Mouse (Mus musculus) liver, postnatal 0 days (tissue): Measurements from ENCODE around the gene Macf1. TPM values are rescaled to one million over a fixed set of nuclear protein-coding genes. Genes with fewer than 3 reads are reported as not detected.

ENCODE experiments used
- ATAC-seq: fragments of 200-750 bp; cut with Nextera tagmentation; 2 replicates; pipeline ENCODE4 v1.8.0; 2017; ENCODE audit warnings: mild to moderate bottlenecking, moderate library complexity
- DNase-seq: peaks from one replicate; pipeline ENCODE4 v3.0.0-alpha.2; 2016
- H3K27ac ChIP-seq: fragments of 300-500 bp; sonication (generic); 2 replicates; pipeline ENCODE4 v1.5.1; 2014; ENCODE audit warnings: antibody characterized with exemption, moderate library complexity, mild to moderate bottlenecking, low read depth
- H3K27me3 ChIP-seq: fragments of 300-500 bp; sonication (generic); 2 replicates; pipeline ENCODE4 v1.6.1; 2014; ENCODE audit warnings: low read length, control low read depth, mixed read lengths; ENCODE audit not compliant: insufficient read depth
- H3K36me3 ChIP-seq: fragments of 300-500 bp; sonication (generic); replicated peaks from 2 replicates; pipeline ENCODE4 v1.6.1; 2014; ENCODE audit warnings: mild to moderate bottlenecking, control low read depth, low read length, moderate library complexity, mixed read lengths; ENCODE audit not compliant: insufficient read depth
- H3K4me1 ChIP-seq: fragments of 300-500 bp; sonication (generic); 2 replicates; pipeline ENCODE4 v1.6.1; 2014; ENCODE audit warnings: antibody characterized with exemption, mild to moderate bottlenecking, control low read depth; ENCODE audit not compliant: insufficient read depth
- H3K4me2 ChIP-seq: fragments of 300-500 bp; sonication (generic); 2 replicates; pipeline ENCODE4 v1.6.1; 2014; ENCODE audit warnings: low read depth, mild to moderate bottlenecking, low read length, moderate library complexity, mixed read lengths
- H3K4me3 ChIP-seq: fragments of 300-500 bp; sonication (generic); 2 replicates; pipeline ENCODE4 v1.5.1; 2014; ENCODE audit warnings: low read depth, low read length
- H3K9ac ChIP-seq: fragments of 300-500 bp; sonication (generic); replicated peaks from 2 replicates; pipeline ENCODE4 v1.6.1; 2014; ENCODE audit warnings: mild to moderate bottlenecking, moderate library complexity
- H3K9me3 ChIP-seq: fragments of 300-500 bp; sonication (generic); 2 replicates; pipeline ENCODE4 v1.6.1; 2016; ENCODE audit warnings: mild to moderate bottlenecking, control low read depth, low read length, mixed read lengths
- CTCF ChIP-seq: sonication (generic); IDR thresholded peaks from 2 replicates; pipeline ENCODE4 v1.5.1; 2016; ENCODE audit warnings: antibody characterized with exemption, low read depth
- EP300 ChIP-seq: IDR thresholded peaks from 2 replicates; pipeline ENCODE4 v1.6.1; 2016; ENCODE audit warnings: antibody characterized with exemption, low read depth, mild to moderate bottlenecking
- WGBS: fragments of 180-500 bp; shearing (Covaris S2); extraction: QIAGEN DNeasy Blood & Tissue Kit; methylation state at CpG from one replicate; pipeline ENCODE4 v1.1.7; 2014; ENCODE audit not compliant: insufficient replicate concordance; 5-methylcytosine and 5-hydroxymethylcytosine counted together
- polyA plus RNA-seq: library from polyadenylated mRNA; unstranded; fragments of >200 nt; fragmentation: Nextera tagmentation; extraction: Ambion mirVana; gene quantifications from 2 replicates; pipeline ENCODE4 v1.2.1, GENCODE M21; 2015

Macf1 gene
- polyA plus RNA-seq, 1 experiment from 2014 or later: 11.3 TPM

GRCm38 (mm10) chr4:123601036-123601435 lies 83.1 kb downstream of the Macf1 start:
- WGBS: 74% methylated on average over 1 of the region's 1 CpGs

GRCm38 (mm10) chr4:123598519-123599228 lies 85.5 kb downstream of the Macf1 start:
- WGBS: 67% methylated on average over 11 of the region's 11 CpGs
- no peak for TF ChIP-seq CTCF
- no peak for TF ChIP-seq EP300
- no peak overlapping the region for H3K4me2 ChIP-seq
- no peak for DNase-seq
- H3K27ac ChIP-seq: no peak overlapping the region
- H3K27me3 ChIP-seq: no peaks in the 10 kb centered on the region
- H3K9ac ChIP-seq: no peak overlapping the region
- peaks cover 18% of the 10 kb centered on the region for H3K4me1 ChIP-seq
- H3K36me3 ChIP-seq: no peaks in the 10 kb centered on the region
- no peaks in the 10 kb centered on the region for H3K9me3 ChIP-seq
- ATAC-seq: no peak
- no peak overlapping the region for H3K4me3 ChIP-seq

More at GRCm38 (mm10) chr4:123601036-123601435, 83.1 kb downstream of the Macf1 start:
- DNase-seq: no peak
- TF ChIP-seq EP300 (no peak), CTCF (no peak)
- ATAC-seq: no peak
- Histone ChIP-seq H3K9me3 (no peaks in the 10 kb centered on the region), H3K4me2 (no peak overlapping the region), H3K4me1 (0 out of 2 replicates have a peak, but pooled peaks cover 5% of the 10 kb centered on the region), H3K27ac (no peak overlapping the region), H3K4me3 (no peak overlapping the region), H3K36me3 (no peaks in the 10 kb centered on the region), H3K27me3 (no peaks in the 10 kb centered on the region), H3K9ac (no peak overlapping the region)

GRCm38 (mm10) chr4:123594381-123594806 lies 89.8 kb downstream of the Macf1 start:
- WGBS: 63% methylated on average over 5 of the region's 5 CpGs
- H3K27ac ChIP-seq: no peak overlapping the region
- TF ChIP-seq EP300 (no peak), CTCF (no peak)
- H3K9ac ChIP-seq: no peak overlapping the region
- H3K4me3 ChIP-seq: no peak overlapping the region
- H3K4me2 ChIP-seq: no peak overlapping the region
- H3K9me3 ChIP-seq: no peaks in the 10 kb centered on the region
- DNase-seq (no peak), ATAC-seq (no peak)
- H3K36me3 ChIP-seq: no peaks in the 10 kb centered on the region
- no peaks in the 10 kb centered on the region for H3K27me3 ChIP-seq
- H3K4me1 ChIP-seq: peaks cover 23% of the 10 kb centered on the region

GRCm38 (mm10) chr4:123593664-123594063 lies 90.5 kb downstream of the Macf1 start:
- H3K27ac ChIP-seq: no peak overlapping the region

GRCm38 (mm10) chr4:123592046-123592445 lies 92.1 kb downstream of the Macf1 start:
- Histone ChIP-seq H3K4me2 (no peak overlapping the region), H3K9me3 (no peaks in the 10 kb centered on the region), H3K27ac (no peak overlapping the region), H3K36me3 (no peaks in the 10 kb centered on the region), H3K4me3 (no peak overlapping the region), H3K4me1 (peaks cover 20% of the 10 kb centered on the region), H3K9ac (no peak overlapping the region), H3K27me3 (no peaks in the 10 kb centered on the region)
- TF ChIP-seq CTCF (no peak), EP300 (no peak)
- ATAC-seq: no peak
- no peak for DNase-seq
- 81% methylated on average over 5 of the region's 5 CpGs for WGBS

More at GRCm38 (mm10) chr4:123593664-123594063, 90.5 kb downstream of the Macf1 start:
- Histone ChIP-seq H3K9me3 (no peaks in the 10 kb centered on the region), H3K36me3 (no peaks in the 10 kb centered on the region), H3K4me3 (no peak overlapping the region), H3K4me2 (no peak overlapping the region), H3K9ac (no peak overlapping the region), H3K27me3 (no peaks in the 10 kb centered on the region), H3K4me1 (peaks cover 20% of the 10 kb centered on the region)
- ATAC-seq (no peak), DNase-seq (no peak)
- no peak for TF ChIP-seq EP300
- no peak for TF ChIP-seq CTCF
- WGBS: 57% methylated on average over 3 of the region's 3 CpGs

- Histone ChIP-seq H3K4me3 (no peak overlapping the region), H3K27ac (no peak overlapping the region), H3K9me3 (no peaks in the 10 kb centered on the region), H3K9ac (no peak overlapping the region), H3K36me3 (no peaks in the 10 kb centered on the region), H3K4me1 (peaks cover 20% of the 10 kb centered on the region), H3K27me3 (no peaks in the 10 kb centered on the region), H3K4me2 (no peak overlapping the region)
- DNase-seq (no peak), ATAC-seq (no peak)
- WGBS: 52% methylated on average over 4 of the region's 4 CpGs
- TF ChIP-seq CTCF (no peak), EP300 (no peak)
Measured at GRCm38 (mm10) chr4:123591026-123591635, 93.0 kb downstream of the Macf1 start.
